Comparison of ENCODE assay signal across 30 mouse cellular contexts in the genomic region with DNA sequence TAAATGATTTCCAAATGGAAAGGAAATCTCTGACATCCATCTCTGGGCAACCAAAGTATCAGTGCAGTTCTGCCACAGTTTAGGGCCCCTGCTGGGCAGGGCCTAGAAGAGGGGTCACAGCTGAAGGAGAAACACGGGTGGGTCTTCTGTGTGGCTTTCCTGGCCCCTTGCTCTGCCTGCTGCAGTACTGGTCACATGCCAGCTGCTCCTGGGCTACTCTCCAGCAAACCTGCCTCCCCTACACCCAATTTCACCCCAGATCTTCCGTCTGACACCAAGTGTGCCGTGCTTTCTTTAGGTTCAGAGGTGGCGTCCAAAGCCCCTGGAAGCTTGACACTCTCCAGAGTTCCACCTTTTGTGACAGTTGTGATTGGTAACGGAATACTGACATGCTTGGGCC.
"Had no signal": no experiment of that assay in that cellular context is flagged by ENCODE, and none has a peak within 500 bp of the region (broad histone marks: within the 10 kb centered on the region; RNA-seq: fewer than 3 reads in every experiment).

No protein-coding gene starts in this region.

- H3K27me3 ChIP-seq: heart, embryonic 15.5 days; hindbrain, embryonic 12.5 days; hindbrain, embryonic 13.5 days; hindbrain, embryonic 15.5 days; intestine, embryonic 15.5 days; kidney, embryonic 15.5 days had no signal

- H3K4me1 ChIP-seq: heart, embryonic 13.5 days; hindbrain, embryonic 10.5 days; hindbrain, embryonic 12.5 days; hindbrain, embryonic 13.5 days; hindbrain, embryonic 15.5 days; intestine, embryonic 15.5 days; kidney, embryonic 15.5 days had no signal

- H3K27ac ChIP-seq: heart, embryonic 10.5 days; heart, embryonic 13.5 days; heart, embryonic 15.5 days; hindbrain, embryonic 10.5 days; hindbrain, embryonic 12.5 days; hindbrain, embryonic 13.5 days; hindbrain, embryonic 14.5 days; hindbrain, embryonic 15.5 days; hindbrain, postnatal 0 days; intestine, embryonic 15.5 days; kidney, embryonic 15.5 days; kidney, postnatal 0 days; layer of hippocampus, adult 2 months had no signal

- DNase-seq: heart, postnatal 10 days; heart, postnatal 14 days; heart, postnatal 36 days; heart, postnatal 4 days; kidney, adult 11 months; kidney, adult 18-20 months; kidney, adult 2 months; kidney, adult 8-10 months; kidney, adult 9 months; kidney, postnatal 10 days; kidney, postnatal 14 days; kidney, postnatal 25 days; kidney, postnatal 36 days; kidney, postnatal 4 days; layer of hippocampus, adult 9-11 months; layer of hippocampus, postnatal 36 days had no signal

- H3K36me3 ChIP-seq: heart, embryonic 10.5 days; heart, embryonic 12.5 days; heart, embryonic 13.5 days; heart, embryonic 15.5 days; hindbrain, embryonic 10.5 days; hindbrain, embryonic 12.5 days; hindbrain, embryonic 13.5 days; hindbrain, embryonic 15.5 days; intestine, embryonic 15.5 days; kidney, embryonic 15.5 days had no signal

- H3K4me3 ChIP-seq: heart, embryonic 10.5 days; heart, embryonic 12.5 days; heart, embryonic 13.5 days; heart, embryonic 15.5 days; hindbrain, embryonic 10.5 days; hindbrain, embryonic 12.5 days; hindbrain, embryonic 13.5 days; hindbrain, embryonic 15.5 days; intestine, embryonic 15.5 days; kidney, embryonic 15.5 days; layer of hippocampus, adult 2 months had no signal
